Mouse (Mus musculus) intestine, postnatal 0 days (tissue): ENCODE data around the gene H2-Q2. TPM values are rescaled to one million over a fixed set of nuclear protein-coding genes. Genes with fewer than 3 reads are reported as not detected.
"Not testable (repeated sequence)": the region's sequence is repeated elsewhere in the genome, so short reads cannot be mapped to it uniquely, and the experiment has no call there.

Experiments used
- ATAC-seq: fragments of 200-750 bp; cut with Nextera tagmentation; 2 replicates; pipeline ENCODE4 v1.8.0; 2017; ENCODE audit warnings: mild to moderate bottlenecking, moderate TSS enrichment, moderate library complexity
- H3K27ac ChIP-seq: fragments of 300-500 bp; sonication (generic); 2 replicates; pipeline ENCODE4 v1.5.1; 2014; ENCODE audit warnings: mild to moderate bottlenecking, low read depth, low read length, moderate library complexity
- H3K27me3 ChIP-seq: fragments of 300-500 bp; sonication (generic); replicated peaks from 2 replicates; pipeline ENCODE4 v1.6.1; 2014; ENCODE audit warnings: low read length, mixed read lengths; ENCODE audit not compliant: control insufficient read depth, insufficient read depth
- H3K36me3 ChIP-seq: fragments of 300-500 bp; sonication (generic); 2 replicates; pipeline ENCODE4 v1.6.1; 2014; ENCODE audit warnings: mild to moderate bottlenecking, moderate library complexity; ENCODE audit not compliant: control insufficient read depth, insufficient read depth
- H3K4me1 ChIP-seq: fragments of 300-500 bp; sonication (generic); replicated peaks from 2 replicates; pipeline ENCODE4 v1.6.1; 2014; ENCODE audit warnings: antibody characterized with exemption, low read length, mixed read lengths; ENCODE audit not compliant: control insufficient read depth, insufficient read depth
- H3K4me2 ChIP-seq: fragments of 300-500 bp; sonication (generic); replicated peaks from 2 replicates; pipeline ENCODE4 v1.6.1; 2014; ENCODE audit warnings: low read depth, mild to moderate bottlenecking, moderate library complexity
- H3K4me3 ChIP-seq: fragments of 300-500 bp; sonication (generic); 2 replicates; pipeline ENCODE4 v1.5.1; 2014; ENCODE audit warnings: low read depth, low read length
- H3K9ac ChIP-seq: fragments of 300-500 bp; sonication (generic); 2 replicates; pipeline ENCODE4 v1.6.1; 2014; ENCODE audit warnings: mild to moderate bottlenecking, low read depth, low read length
- H3K9me3 ChIP-seq: fragments of 300-500 bp; sonication (generic); 2 replicates; pipeline ENCODE4 v1.6.1; 2016; ENCODE audit warnings: mixed run types; ENCODE audit not compliant: control insufficient read depth
- CTCF ChIP-seq: sonication (generic); IDR thresholded peaks from 2 replicates; pipeline ENCODE4 v1.5.1; 2016; ENCODE audit warnings: low read depth, mild to moderate bottlenecking, control low read depth, antibody characterized with exemption, moderate library complexity
- WGBS: fragments of 180-500 bp; shearing (Covaris S2); extraction: QIAGEN DNeasy Blood & Tissue Kit; methylation state at CpG from one replicate; pipeline ENCODE4 v1.1.7; 2014; 5-methylcytosine and 5-hydroxymethylcytosine counted together
- polyA plus RNA-seq: library from polyadenylated mRNA; unstranded; fragments of >200 nt; fragmentation: Nextera tagmentation; extraction: Ambion mirVana; gene quantifications from 2 replicates; pipeline ENCODE4 v1.2.1, GENCODE M21; 2015

H2-Q2 gene
- polyA plus RNA-seq, 1 experiment from 2014 or later = 693 TPM

- Histone ChIP-seq H3K27ac (peak overlapping the region; percentile 87), H3K27me3 (peaks cover 8% of the 10 kb centered on the region; the same call in 1 of the 2 replicates), H3K4me3 (peak overlapping the region; percentile 53), H3K36me3 (no peaks in the 10 kb centered on the region), H3K4me1 (no peaks in the 10 kb centered on the region), H3K4me2 (peak overlapping the region; percentile 82), H3K9me3 (no peaks in the 10 kb centered on the region), H3K9ac (peak overlapping the region; percentile 45)
- 3% methylated on average over 42 of the region's 46 CpGs for WGBS
- no peak for TF ChIP-seq CTCF
- peak; percentile 48 for ATAC-seq
Measured at GRCm38 (mm10) chr17:35342711-35343476, 852 bp downstream of the H2-Q2 start.

- ATAC-seq = peak; percentile 60
- H3K9me3 ChIP-seq, H3K4me1 ChIP-seq, H3K27me3 ChIP-seq, H3K4me2 ChIP-seq, H3K9ac ChIP-seq, H3K27ac ChIP-seq, H3K36me3 ChIP-seq, H3K4me3 ChIP-seq: not testable (repeated sequence)
Measured at GRCm38 (mm10) chr17:35347659-35348058, 5.6 kb downstream of the H2-Q2 start.

- H3K4me1 ChIP-seq, H3K27me3 ChIP-seq, H3K4me2 ChIP-seq, H3K9me3 ChIP-seq, H3K4me3 ChIP-seq, H3K9ac ChIP-seq, H3K27ac ChIP-seq, ATAC-seq, H3K36me3 ChIP-seq: not testable (repeated sequence)
- 43% methylated on average over 6 of the region's 6 CpGs for WGBS
Measured at GRCm38 (mm10) chr17:35353275-35353674, 11.2 kb downstream of the H2-Q2 start.

GRCm38 (mm10) chr17:35354071-35354470, 12.0 kb downstream of the H2-Q2 start:
- Histone ChIP-seq H3K27ac (no peak overlapping the region), H3K9me3 (no peaks in the 10 kb centered on the region), H3K36me3 (no peaks in the 10 kb centered on the region), H3K4me1 (0 out of 2 replicates have a peak, but pooled peaks cover 3% of the 10 kb centered on the region), H3K4me2 (no peak overlapping the region), H3K9ac (no peak overlapping the region), H3K4me3 (no peak overlapping the region), H3K27me3 (no peaks in the 10 kb centered on the region)
- no peak for ATAC-seq
- WGBS = 83% methylated on average over 2 of the region's 2 CpGs
- no peak for TF ChIP-seq CTCF

- WGBS = 16% methylated on average over 1 of the region's 1 CpGs
- TF ChIP-seq CTCF = no peak
- no peak overlapping the region for H3K4me2 ChIP-seq
Measured at GRCm38 (mm10) chr17:35357086-35357485, 15.0 kb downstream of the H2-Q2 start.

GRCm38 (mm10) chr17:35358763-35359469, 16.9 kb downstream of the H2-Q2 start:
- no peak overlapping the region for H3K27ac ChIP-seq
- peak overlapping the region; percentile 79 for H3K4me2 ChIP-seq
- peak; percentile 85 for ATAC-seq
- H3K4me1 ChIP-seq = 0 out of 2 replicates have a peak, but pooled peaks cover 3% of the 10 kb centered on the region
- H3K36me3 ChIP-seq = no peaks in the 10 kb centered on the region
- no peak overlapping the region for H3K9ac ChIP-seq
- WGBS = 10% methylated on average over 38 of the region's 38 CpGs
- TF ChIP-seq CTCF = no peak
- peak overlapping the region; percentile 45 for H3K4me3 ChIP-seq
- H3K27me3 ChIP-seq = no peaks in the 10 kb centered on the region
- H3K9me3 ChIP-seq = 0 out of 2 replicates have a peak, but pooled peaks cover 5% of the 10 kb centered on the region

More at GRCm38 (mm10) chr17:35357086-35357485, 15.0 kb downstream of the H2-Q2 start:
- Histone ChIP-seq H3K9me3 (no peaks in the 10 kb centered on the region), H3K4me1 (0 out of 2 replicates have a peak, but pooled peaks cover 3% of the 10 kb centered on the region), H3K36me3 (no peaks in the 10 kb centered on the region), H3K9ac (no peak overlapping the region), H3K4me3 (no peak overlapping the region), H3K27ac (no peak overlapping the region), H3K27me3 (no peaks in the 10 kb centered on the region)
- no peak for ATAC-seq
